Mouse (Mus musculus) frontal cortex, adult (tissue): ENCODE data around the gene Kif1c.

ENCODE experiments used
- ATAC-seq: cut with Nextera tagmentation; 2 replicates; pipeline ENCODE4 v1.9.2; 2017; ENCODE audit warnings: mild to moderate bottlenecking, moderate library complexity, mixed read lengths; ENCODE audit not compliant: low TSS enrichment

Gene Kif1c

DNA sequence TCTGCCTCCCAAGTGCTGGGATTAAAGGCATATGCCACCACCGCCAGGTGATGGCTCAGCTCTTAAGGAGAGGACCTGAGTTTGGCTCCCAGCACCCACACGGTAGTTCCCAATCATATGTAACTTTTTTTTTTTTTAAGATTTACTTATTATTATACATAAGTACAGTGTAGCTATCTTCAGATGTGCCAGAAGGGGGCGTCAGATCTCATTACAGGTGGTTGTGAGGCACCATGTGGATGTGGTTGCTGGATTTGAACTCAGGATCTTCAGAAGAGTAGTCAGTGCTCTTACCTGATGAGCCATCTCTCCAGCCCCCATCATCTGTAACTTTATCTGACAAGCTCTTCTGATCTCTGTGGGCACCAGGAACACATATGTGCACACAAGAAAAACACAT is 3.0 kb upstream of the Kif1c start:
- no peak for ATAC-seq

GRCm38 (mm10) chr11:70699051-70699450 is 1.3 kb upstream of the Kif1c start:
- ATAC-seq, result no peak

GRCm38 (mm10) chr11:70700613-70701012 is 265 bp downstream of the Kif1c start:
- ATAC-seq, result peak; percentile 20; the same call in 1 of the 2 replicates

DNA sequence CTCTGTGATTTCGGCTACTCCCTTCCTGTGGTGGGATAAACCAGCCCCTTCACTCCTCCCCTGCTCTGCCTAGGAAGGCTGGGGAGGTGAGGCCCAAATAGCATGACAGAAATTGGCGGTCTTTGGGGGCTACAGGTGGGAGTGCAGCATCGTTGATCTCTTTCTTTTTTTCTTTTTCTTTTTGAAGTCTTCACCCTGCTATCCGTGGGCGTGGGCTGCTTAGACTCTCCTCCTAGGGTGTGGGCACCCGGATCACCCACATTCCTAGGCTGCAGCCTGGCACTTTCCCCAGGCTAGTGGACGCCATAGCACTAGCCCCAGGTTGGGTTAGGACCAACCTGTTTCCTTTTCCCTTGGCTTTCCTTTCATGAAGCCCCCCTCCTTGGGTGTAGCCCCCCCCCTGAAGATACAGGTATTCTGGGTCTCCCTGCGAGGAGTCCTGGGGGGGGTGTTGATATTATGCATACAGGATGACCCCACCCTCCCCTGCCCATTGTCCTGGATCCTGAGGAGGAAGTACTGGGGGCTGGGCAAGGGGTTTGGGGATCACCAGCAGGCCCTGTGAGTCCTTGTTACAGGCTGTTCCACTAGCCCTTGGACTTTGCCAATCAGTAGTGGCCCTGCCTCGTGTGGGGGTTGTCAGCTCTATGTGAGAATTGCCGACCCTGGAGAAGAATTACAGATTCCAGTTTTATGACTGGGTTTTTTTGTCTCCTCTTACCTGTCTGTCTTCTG is 1.0 kb downstream of the Kif1c start:
- ATAC-seq, result no peak

GRCm38 (mm10) chr11:70701984-70702733 is 1.8 kb downstream of the Kif1c start:
- peak; percentile 53; the same call in 1 of the 2 replicates for ATAC-seq

DNA sequence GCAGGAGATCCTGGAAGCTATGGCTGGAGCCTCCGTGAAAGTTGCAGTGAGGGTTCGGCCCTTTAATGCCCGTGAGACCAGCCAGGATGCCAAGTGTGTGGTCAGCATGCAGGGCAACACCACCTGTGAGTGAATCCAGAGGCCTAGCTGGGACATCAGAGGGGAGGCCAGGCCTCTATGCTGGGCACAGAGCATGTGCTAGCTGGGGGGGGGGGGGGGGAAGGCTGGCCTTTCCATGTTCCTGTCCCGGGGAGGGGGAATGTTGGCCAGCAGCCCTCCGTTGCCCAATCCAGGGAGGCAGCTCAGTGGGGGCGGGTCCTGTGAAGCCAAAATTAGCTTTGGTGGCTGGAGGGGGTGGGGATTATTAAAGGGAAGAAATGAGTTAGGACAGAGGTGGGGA is 2.4 kb downstream of the Kif1c start:
- ATAC-seq, result no peak

- ATAC-seq, result no peak
Observed at GRCm38 (mm10) chr11:70706127-70706526, 5.8 kb downstream of the Kif1c start.

GRCm38 (mm10) chr11:70711026-70711425 is 10.7 kb downstream of the Kif1c start:
- ATAC-seq, result peak; percentile 38; the same call in 1 of the 2 replicates

DNA sequence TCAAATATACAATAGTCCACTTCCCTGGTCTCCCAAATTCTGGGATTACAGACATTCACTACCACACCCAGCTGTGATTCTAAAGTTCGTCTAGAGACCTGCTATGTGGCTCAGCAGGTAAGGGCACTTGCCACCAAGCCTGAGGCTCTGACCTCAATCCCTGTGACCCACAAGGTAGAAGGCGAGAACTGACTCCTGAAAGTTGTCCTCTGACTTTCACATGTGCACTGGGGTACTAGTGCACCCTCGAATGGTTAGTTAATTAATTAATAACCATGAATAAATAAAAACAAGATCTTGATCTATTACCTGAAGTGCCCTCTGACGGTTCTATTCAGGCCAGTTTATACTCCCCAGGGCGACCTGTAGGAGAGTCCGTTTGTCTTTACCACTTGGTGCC is 12.9 kb downstream of the Kif1c start:
- no peak for ATAC-seq

- ATAC-seq, result peak; percentile 57; the same call in 1 of the 2 replicates
Observed at GRCm38 (mm10) chr11:70715832-70716231, 15.5 kb downstream of the Kif1c start.

DNA sequence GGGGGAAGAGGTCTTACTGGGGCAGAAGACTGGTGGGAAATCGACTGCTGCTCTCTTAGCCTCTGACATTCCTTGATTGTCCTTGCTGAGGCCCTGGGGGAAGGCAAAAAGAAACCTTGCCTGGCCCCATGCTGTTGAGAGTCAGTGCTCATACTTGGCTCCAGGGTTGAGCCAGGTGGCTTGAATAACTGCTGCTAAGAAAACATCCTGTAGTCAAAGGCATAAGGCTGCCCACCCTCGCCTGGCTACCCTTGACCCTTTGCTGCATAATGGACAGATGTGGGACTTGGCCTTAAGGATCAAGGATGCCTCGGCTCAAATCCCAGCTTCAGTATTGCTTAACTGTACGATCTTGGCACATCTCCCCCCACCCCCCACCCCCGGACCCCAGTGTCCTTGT is 18.1 kb downstream of the Kif1c start:
- no peak for ATAC-seq

DNA sequence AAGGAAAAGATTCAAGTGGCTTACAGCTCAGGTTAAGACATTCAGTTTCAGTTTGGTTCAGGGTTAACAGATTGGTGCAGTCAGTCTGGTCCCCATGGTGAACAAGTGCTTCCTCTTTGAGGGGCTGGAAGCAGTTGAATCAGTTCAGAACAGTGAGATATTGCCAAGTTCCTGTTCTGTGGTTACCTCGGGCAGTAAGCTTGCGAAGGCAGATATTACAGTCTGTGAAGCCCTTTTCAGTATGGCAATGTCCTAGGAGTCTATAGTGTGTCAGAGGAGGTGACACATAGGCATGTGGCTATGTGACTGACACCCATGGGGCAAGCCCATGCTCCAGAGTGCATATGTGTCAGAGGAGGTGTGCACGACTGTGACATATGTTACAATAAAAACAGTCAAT is 20.2 kb downstream of the Kif1c start:
- no peak for ATAC-seq

DNA sequence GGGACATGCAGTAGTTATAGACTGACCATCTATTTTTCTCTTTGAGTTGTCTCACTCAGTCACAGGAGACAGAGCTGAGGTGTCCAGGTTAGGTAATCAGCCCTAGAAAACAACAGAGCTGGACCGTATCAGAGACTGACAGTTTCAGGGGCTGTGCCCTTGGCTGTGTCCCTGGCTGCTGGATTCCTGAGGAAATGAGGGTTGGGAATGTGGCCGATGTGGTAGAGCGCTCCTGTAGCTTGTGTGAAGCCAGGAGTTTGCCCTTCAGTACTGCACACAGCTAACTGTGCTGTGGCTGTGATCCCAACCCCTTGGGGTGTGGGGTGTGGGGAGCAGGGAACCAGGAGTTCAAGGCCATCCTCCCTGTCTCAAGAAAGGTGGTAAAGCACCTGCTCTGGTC is 20.7 kb downstream of the Kif1c start:
- no peak for ATAC-seq

DNA sequence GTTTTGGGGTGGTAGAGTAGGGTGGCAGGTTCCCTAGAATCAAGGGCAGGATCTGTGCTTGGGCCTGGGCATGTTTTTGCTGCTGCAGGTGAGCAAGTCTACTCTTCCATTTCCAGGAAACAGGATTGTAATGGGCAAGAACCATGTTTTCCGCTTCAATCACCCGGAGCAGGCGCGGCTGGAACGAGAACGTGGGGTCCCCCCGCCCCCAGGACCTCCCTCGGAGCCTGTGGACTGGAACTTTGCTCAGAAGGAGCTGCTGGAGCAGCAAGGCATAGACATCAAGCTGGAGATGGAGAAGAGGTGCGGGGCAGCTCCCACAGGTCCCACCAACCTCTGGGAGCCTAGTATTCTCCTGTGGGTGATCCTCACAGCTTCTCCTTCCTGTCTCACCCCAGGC is 24.4 kb downstream of the Kif1c start:
- ATAC-seq, result no peak

DNA sequence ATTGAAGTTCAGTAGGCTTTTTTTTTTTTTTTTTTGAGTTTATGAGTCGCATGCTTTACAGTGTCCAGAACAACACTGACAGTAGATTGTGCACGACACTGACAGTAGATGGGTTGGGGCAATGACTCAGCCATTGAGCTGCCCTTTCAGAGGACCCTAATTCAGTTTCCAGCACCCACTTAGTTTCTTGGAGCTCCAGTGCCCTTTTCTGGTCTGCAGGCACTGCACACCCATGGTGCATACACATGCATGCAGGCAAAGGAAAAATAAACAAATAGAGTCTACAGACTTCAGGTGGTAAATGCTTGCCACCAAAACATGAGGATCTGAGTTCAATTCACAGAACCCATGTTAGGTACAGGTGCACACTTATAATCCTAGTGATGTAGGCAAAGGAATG is 26.2 kb downstream of the Kif1c start:
- ATAC-seq, result no peak

GRCm38 (mm10) chr11:70727385-70727784 is 27.0 kb downstream of the Kif1c start:
- no peak for ATAC-seq

DNA sequence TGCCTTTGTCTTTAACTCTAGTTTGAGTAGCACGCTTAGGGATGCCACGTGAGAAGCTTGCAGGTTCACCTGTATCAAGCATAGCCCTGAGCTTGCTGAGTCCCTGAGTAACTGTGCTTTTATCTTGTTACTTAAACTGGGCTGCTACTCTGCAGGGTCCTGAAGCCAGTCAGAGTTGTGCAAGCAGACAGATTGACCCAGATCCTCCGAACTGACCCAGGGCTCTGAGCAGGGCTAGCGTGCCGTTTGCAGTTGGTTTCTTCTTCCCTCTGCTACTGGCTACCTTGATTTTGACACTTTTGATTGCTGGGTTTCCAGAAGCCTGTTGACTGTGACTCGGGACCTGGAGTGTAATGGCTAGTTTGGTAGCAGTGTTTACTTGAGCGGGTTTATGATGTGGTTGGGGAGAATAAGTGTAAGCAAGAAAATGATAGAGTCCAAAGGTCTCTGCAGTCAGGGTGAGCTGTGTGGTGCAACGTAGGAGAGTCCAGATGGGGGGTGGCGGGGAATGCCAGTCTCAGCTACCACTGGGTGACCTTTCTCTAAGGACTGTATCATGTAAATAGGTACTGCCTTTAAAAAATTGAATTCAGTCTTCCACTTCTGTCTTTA is 30.2 kb downstream of the Kif1c start:
- ATAC-seq, result 0 out of 2 replicates have a peak, but pooled peaks have one; percentile 14

DNA sequence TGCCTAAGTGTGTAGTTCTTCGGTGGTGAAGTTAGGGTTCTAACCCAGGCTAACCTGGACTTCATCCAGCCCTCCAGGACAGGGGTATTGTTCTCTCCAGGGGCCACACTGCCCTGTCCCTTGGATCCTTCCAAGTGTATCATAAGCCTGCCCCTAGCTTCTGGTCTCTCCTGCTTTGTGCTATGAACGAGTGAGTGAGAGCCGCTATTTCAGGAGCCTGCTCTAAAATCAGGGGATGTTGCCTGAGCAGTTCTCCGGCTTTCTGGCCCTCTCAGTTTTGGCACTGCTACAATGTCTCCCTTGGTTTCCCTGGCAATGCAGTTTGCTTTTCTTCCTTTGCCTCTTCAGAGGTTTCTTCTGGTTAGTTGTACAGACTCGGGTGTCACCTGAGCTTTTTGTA is 30.8 kb downstream of the Kif1c start:
- ATAC-seq, result peak; percentile 83

DNA sequence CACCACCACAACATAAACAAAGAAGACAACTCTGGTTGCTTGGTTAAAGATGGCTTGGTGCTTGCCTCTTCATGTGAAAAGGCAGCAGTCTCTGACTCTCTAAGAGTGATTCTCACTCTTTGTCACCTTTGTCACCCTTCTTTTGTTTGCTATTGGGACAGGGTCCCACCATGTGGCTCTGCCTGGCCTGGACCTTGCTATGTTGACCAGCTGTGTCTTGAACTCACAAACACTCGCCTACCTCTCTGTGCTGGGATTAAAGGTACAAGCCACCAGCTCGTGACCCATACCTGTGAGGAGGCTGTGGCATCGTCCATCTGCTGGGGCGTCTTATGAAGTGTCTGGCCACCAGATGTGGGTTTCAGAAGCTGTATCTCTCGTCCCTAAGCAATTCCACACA is 32.9 kb downstream of the Kif1c start:
- ATAC-seq, result no peak

DNA sequence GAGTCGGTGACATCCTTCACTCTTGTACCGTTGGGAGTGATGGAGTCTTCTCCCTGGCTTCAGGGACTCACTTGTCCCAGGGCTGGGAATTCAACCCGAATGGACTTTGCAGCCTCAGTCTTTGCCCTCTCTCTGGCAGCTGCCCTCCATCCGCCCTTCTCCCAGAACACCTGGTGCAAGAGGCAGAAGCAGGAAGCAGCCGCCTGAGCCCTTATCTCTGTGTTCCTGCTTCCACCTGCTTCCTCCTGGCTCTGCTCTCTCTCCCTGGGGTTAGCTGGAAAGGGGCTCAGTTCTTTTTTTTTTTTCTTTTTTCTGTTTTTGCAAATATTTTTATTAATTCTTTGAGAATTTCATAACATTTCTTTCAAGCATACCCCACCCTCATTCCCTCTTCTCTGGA is 37.4 kb downstream of the Kif1c start:
- ATAC-seq, result no peak

DNA sequence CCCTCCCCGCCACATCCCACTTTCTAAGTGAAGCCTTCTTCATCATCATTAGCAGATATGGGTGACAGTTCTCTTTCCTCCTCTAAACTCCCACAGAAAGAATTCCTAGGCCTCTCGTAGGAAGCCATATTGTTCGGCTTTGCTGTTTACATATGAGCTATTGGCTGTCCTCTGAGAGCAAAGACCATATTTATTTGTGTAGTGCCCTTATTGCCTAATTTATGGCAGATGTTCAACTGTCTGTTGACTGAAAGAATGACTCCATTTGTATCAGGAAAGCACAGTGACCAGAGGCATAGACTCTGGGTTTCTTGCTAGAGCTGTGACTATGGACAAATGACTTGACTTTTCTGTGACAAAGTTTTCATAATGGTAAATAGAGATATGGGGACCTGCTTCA is 41.3 kb downstream of the Kif1c start:
- no peak for ATAC-seq

DNA sequence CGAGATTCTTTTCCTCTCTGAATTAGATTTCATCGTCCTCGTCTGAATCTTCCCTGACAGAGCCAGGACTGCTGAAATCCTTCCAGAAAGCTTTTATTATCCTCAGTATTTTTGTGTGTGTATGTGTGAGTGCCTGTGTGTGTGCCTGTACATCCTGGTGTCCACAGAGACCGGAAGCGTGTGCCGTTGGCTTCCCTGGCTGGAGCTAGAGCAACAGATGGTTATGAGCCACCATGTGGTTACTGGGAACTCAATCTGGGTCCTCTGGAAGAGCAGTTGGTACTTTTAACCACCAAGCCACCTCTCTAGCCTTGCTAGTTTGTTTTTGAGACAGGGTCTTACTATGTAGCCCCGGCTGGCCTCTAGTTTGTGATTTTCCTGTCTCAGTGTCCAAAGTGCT is 41.8 kb downstream of the Kif1c start:
- ATAC-seq, result no peak
